Mouse (Mus musculus) midbrain, embryonic 14.5 days (tissue): Measurements from ENCODE around the gene Man1c1. TPM values are rescaled to one million over a fixed set of nuclear protein-coding genes. Genes with fewer than 3 reads are reported as not detected.

Experiments
- ATAC-seq: fragments of 200-750 bp; cut with Nextera tagmentation; 2 replicates; pipeline ENCODE4 v1.8.0; 2017; ENCODE audit warnings: moderate number of reproducible peaks, moderate library complexity; ENCODE audit not compliant: low FRiP score, low TSS enrichment
- DNase-seq: peaks from one replicate; pipeline ENCODE4 v3.0.0-alpha.2; 2015
- H3K27ac ChIP-seq: fragments of 300-500 bp; sonication (generic); replicated peaks from 2 replicates; pipeline ENCODE4 v1.5.1; 2014; ENCODE audit warnings: mild to moderate bottlenecking, low read depth, low read length, moderate library complexity
- H3K27me3 ChIP-seq: fragments of 300-500 bp; sonication (generic); 2 replicates; pipeline ENCODE4 v1.6.1; 2014; ENCODE audit warnings: low read length, control low read depth, mixed read lengths; ENCODE audit not compliant: control insufficient read depth, insufficient read depth
- H3K36me3 ChIP-seq: fragments of 300-500 bp; sonication (generic); 2 replicates; pipeline ENCODE4 v1.6.1; 2014; ENCODE audit warnings: low read length, control low read depth; ENCODE audit not compliant: control insufficient read depth, insufficient read depth
- H3K4me1 ChIP-seq: fragments of 300-500 bp; sonication (generic); 2 replicates; pipeline ENCODE4 v1.6.1; 2014; ENCODE audit warnings: mild to moderate bottlenecking, antibody characterized with exemption, low read length, control low read depth; ENCODE audit not compliant: control insufficient read depth, insufficient read depth
- H3K4me2 ChIP-seq: fragments of 300-500 bp; sonication (generic); 2 replicates; pipeline ENCODE4 v1.6.1; 2014; ENCODE audit warnings: mild to moderate bottlenecking, low read length, moderate library complexity
- H3K4me3 ChIP-seq: fragments of 300-500 bp; sonication (generic); replicated peaks from 2 replicates; pipeline ENCODE4 v1.5.1; 2014; ENCODE audit warnings: low read depth, low read length
- H3K9ac ChIP-seq: fragments of 300-500 bp; sonication (generic); replicated peaks from 2 replicates; pipeline ENCODE4 v1.6.1; 2014; ENCODE audit warnings: mild to moderate bottlenecking, low read length, moderate library complexity
- H3K9me3 ChIP-seq: fragments of 300-500 bp; sonication (generic); 2 replicates; pipeline ENCODE4 v1.6.1; 2016; ENCODE audit warnings: low read length, control low read depth, mixed read lengths; ENCODE audit not compliant: control insufficient read depth
- WGBS: fragments of 180-500 bp; shearing (Covaris S2); extraction: QIAGEN DNeasy Blood & Tissue Kit; methylation state at CpG from one replicate; pipeline ENCODE4 v1.1.7; 2014; 5-methylcytosine and 5-hydroxymethylcytosine counted together
- polyA plus RNA-seq: library from polyadenylated mRNA; unstranded; fragments of >200 nt; fragmentation: Nextera tagmentation; extraction: Ambion mirVana; gene quantifications from 2 replicates; pipeline ENCODE4 v1.2.1, GENCODE M21; 2014

The Man1c1 gene
- polyA plus RNA-seq, 1 experiment from 2014 or later = 4.9 TPM

DNA sequence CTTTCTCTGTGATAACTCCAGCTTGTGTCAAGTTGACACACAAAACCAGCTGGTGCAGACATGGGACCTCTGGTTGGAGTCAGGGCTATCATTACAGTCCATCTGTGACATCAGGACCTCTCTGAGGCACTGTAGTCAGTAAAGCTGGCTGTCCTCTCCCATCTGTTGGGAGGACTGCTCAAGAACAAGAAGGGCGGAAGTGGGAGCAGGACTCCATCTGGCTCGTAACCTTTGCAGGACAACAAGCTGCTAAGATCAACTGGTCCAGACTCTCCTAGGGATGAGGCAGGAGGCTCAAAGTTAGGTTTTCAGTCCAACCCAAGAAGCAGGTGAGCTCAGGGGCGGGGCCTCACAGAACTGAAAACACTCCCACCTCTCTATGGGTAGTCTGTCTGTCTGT is 29.1 kb downstream of the Man1c1 start:
- no peak for DNase-seq
- H3K27ac ChIP-seq = no peak overlapping the region
- no peaks in the 10 kb centered on the region for H3K9me3 ChIP-seq
- H3K4me3 ChIP-seq = no peak overlapping the region
- H3K4me2 ChIP-seq = no peak overlapping the region
- peaks cover 27% of the 10 kb centered on the region for H3K4me1 ChIP-seq
- 93% methylated on average over 3 of the region's 3 CpGs for WGBS
- ATAC-seq = no peak
- no peaks in the 10 kb centered on the region for H3K36me3 ChIP-seq
- H3K9ac ChIP-seq = no peak overlapping the region
- H3K27me3 ChIP-seq = no peaks in the 10 kb centered on the region

DNA sequence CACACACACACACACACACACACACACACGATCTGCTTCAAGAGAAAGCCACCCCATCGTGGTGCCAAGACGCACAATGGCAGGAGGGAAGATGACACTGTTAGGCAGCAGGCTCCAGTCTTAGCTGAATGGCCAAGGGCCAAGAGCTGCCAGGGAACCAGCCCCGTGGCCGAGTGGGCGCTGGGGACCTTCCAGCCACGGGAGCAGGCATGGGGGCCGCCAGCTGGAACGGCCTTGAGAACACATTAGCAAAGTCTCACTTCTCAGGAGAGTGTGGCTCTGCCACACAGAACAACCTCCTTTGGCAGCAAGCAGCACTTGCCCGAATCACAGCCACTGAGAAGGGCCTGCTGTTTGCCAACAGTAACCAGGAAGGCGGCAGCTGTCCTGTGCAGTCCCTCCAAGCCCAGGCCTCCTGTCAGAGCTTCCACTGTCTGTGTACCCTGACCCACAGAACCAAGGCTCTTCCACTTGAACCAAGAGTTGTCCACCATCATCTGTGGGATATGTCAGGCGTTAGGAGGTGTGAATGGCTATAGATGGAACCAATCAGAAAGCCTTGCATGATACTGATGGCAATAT is 30.1 kb downstream of the Man1c1 start:
- no peak overlapping the region for H3K27ac ChIP-seq
- H3K9ac ChIP-seq = no peak overlapping the region
- H3K4me3 ChIP-seq = no peak overlapping the region
- WGBS = 81% methylated on average over 12 of the region's 12 CpGs
- peaks cover 33% of the 10 kb centered on the region for H3K4me1 ChIP-seq
- peak; percentile 38 for DNase-seq
- H3K9me3 ChIP-seq = no peaks in the 10 kb centered on the region
- no peaks in the 10 kb centered on the region for H3K27me3 ChIP-seq
- H3K4me2 ChIP-seq = no peak overlapping the region
- no peak for ATAC-seq
- no peaks in the 10 kb centered on the region for H3K36me3 ChIP-seq

DNA sequence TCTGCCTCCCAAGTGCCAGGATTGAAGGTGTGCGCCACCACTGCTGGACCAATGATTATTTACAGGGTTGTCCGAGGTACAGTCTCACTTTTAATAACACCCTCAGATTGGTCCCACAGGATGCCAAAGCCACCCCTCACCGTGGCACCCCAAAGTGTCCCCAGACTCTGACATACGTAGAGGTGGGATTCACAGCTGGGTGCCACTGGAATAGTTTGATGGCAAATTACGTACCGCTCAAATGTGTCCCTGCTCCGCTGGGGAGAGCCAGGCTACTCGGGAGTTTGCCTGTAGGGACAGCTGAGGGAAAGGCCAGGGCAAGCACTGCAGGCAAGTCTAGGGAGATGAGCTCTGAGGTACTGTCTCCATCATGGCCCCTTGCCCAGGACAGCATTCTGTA is 30.9 kb downstream of the Man1c1 start:
- H3K9me3 ChIP-seq = no peaks in the 10 kb centered on the region

DNA sequence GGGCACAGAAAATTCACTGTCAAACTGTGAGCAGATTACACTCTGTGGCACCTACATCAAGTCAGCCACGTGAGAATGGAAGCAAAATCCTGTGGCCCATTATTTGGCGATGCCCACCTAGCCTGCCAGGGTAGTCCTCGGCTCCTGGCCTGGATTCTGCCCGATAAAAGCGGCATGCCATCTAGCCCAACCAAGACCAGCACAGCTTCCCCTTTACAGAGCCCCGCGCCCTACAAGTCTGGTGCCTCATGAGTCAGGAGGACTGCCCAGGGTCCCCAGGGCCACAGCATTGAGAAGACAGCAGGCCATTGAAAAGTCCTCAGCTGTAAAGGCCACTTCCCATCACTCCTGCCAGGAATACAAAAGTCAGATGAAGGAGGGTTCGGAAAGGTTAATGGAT is 31.8 kb downstream of the Man1c1 start:
- Histone ChIP-seq H3K27me3 (no peaks in the 10 kb centered on the region), H3K9ac (no peak overlapping the region), H3K4me3 (no peak overlapping the region), H3K4me2 (no peak overlapping the region), H3K9me3 (no peaks in the 10 kb centered on the region), H3K36me3 (no peaks in the 10 kb centered on the region), H3K4me1 (peaks cover 19% of the 10 kb centered on the region), H3K27ac (no peak overlapping the region)
- 79% methylated on average over 8 of the region's 8 CpGs for WGBS
- no peak for DNase-seq
- no peak for ATAC-seq

More for the DNA sequence above, 30.9 kb downstream of the Man1c1 start:
- DNase-seq (no peak), ATAC-seq (no peak)
- 90% methylated on average over 8 of the region's 8 CpGs for WGBS
- Histone ChIP-seq H3K4me1 (peaks cover 27% of the 10 kb centered on the region), H3K4me3 (no peak overlapping the region), H3K36me3 (no peaks in the 10 kb centered on the region), H3K27me3 (no peaks in the 10 kb centered on the region), H3K27ac (no peak overlapping the region), H3K9ac (no peak overlapping the region), H3K4me2 (no peak overlapping the region)

DNA sequence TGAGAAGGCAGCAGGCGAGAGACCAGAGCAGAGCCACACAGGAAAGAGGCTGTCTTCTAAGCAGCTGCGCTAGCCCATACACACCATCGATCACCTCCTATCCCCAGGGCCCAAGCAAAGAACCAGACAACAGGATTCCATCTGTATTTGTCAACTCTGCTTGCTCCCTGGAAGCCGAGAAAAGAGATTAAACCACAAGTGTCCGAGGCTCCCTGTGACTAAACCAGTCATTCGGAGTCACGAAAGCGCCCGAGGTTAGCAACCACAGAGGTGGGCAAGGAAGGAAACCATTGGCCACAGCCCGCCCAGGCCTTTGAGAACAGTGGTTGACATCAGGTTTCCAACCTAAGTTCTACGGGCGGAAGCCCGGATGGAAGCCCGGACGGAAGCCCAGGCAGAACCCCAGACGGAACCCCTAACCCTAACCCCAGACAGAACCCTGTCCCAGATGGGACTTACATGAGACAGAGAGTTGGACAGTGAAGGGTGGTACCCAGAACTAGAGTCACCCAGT is 32.4 kb downstream of the Man1c1 start:
- ATAC-seq (no peak), DNase-seq (no peak)
- H3K4me1 ChIP-seq = peaks cover 14% of the 10 kb centered on the region; the same call in 1 of the 2 replicates
- no peaks in the 10 kb centered on the region for H3K36me3 ChIP-seq
- WGBS = 85% methylated on average over 16 of the region's 16 CpGs
- H3K9me3 ChIP-seq = no peaks in the 10 kb centered on the region
- H3K27me3 ChIP-seq = no peaks in the 10 kb centered on the region
- H3K4me3 ChIP-seq = no peak overlapping the region
- H3K27ac ChIP-seq = no peak overlapping the region
- no peak overlapping the region for H3K4me2 ChIP-seq
- H3K9ac ChIP-seq = no peak overlapping the region

DNA sequence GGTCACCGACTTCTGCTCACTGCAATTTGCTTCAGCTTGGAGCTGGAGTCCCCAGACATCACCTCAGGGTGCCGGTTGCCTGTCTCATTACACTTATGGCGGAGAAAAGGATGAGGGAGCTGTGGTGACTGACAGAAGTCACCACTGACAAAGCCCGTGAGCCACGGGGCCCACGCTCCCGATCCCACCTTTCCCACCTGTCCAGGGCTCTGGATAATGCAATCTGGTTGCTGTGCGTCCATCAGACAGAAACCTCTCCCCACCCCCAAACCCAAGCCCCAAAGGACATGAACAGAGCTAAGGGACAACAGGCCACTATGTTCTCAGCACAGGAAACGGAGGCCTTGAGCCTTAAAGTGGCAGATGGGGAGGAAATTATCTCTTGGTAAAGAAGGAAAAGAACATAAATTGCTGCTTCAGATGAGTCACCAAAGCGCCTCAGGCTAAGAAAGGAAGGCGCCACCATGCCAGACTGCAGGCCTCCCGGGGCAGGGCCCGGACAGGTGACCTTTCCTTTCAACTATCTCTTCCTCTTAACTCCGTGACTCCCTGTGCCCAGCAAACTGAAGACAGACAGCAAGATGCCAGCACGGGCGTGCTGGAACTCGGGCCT is 34.2 kb downstream of the Man1c1 start:
- Histone ChIP-seq H3K27me3 (no peaks in the 10 kb centered on the region), H3K9me3 (no peaks in the 10 kb centered on the region), H3K4me1 (peaks cover 14% of the 10 kb centered on the region; the same call in 1 of the 2 replicates), H3K36me3 (no peaks in the 10 kb centered on the region), H3K4me3 (no peak overlapping the region), H3K4me2 (no peak overlapping the region), H3K27ac (no peak overlapping the region), H3K9ac (no peak overlapping the region)
- DNase-seq (no peak), ATAC-seq (no peak)
- WGBS = 72% methylated on average over 17 of the region's 17 CpGs

DNA sequence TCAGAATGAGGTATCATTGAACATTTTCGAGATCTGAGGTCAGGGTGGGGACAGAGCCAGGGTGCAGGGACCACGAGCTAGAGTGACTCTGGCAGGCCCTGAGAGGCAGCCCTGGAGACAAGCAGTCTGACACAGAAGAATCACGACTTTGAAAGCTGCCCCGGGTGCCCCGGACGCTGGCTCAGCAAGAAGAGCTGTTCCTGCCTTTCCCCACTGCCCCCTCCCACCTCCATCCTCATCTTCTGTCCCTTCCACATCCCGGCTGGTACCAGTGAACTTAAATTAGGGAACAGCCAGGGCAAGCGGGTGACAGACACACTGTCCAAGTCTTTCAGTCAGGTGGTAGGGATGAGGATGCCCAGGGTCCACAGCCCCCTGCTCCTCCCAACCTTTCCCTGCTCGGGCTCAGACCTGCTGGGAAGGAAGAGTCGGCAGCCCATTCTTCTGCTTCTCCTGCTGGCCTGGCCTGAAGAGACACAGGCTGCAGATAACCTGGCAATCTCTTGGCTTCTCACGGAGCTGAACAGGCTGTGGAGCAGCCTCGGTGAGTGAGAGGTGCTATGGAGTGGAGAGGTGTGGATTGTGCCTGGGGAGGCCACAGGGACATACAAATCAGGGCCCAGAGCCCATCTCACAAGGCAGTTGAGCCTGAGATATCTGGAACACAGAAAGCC is 35.6 kb downstream of the Man1c1 start:
- peaks cover 14% of the 10 kb centered on the region; the same call in 1 of the 2 replicates for H3K4me1 ChIP-seq
- ATAC-seq = no peak
- H3K27me3 ChIP-seq = no peaks in the 10 kb centered on the region
- no peaks in the 10 kb centered on the region for H3K36me3 ChIP-seq
- no peak for DNase-seq
- H3K9me3 ChIP-seq = no peaks in the 10 kb centered on the region
- H3K4me2 ChIP-seq = no peak overlapping the region
- no peak overlapping the region for H3K4me3 ChIP-seq
- WGBS = 68% methylated on average over 12 of the region's 12 CpGs
- H3K9ac ChIP-seq = no peak overlapping the region
- no peak overlapping the region for H3K27ac ChIP-seq

DNA sequence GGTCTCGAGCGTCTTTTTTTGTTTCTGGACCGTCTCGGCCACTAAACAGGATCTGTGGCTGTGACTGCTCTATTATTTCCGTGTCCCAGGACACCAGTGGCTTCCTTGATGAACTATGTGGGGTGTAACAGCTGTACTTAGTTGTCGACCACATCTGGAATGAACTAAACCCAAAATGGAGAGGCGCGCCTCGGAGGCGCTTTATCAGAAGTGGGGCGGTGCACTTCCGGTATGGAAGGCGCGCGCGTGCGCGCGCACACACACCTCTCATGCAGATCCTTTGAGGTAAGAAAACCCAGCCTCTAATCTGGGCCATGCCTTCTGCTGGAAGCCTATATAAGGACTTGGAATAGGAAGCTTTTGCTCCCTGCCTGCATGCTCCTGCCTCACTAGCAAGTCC is 37.7 kb downstream of the Man1c1 start:
- DNase-seq (no peak), ATAC-seq (no peak)
- Histone ChIP-seq H3K9me3 (no peaks in the 10 kb centered on the region), H3K27me3 (0 out of 2 replicates have a peak, but pooled peaks cover 4% of the 10 kb centered on the region), H3K4me3 (no peak overlapping the region), H3K27ac (no peak overlapping the region), H3K4me2 (no peak overlapping the region), H3K4me1 (peaks cover 31% of the 10 kb centered on the region), H3K36me3 (no peaks in the 10 kb centered on the region), H3K9ac (no peak overlapping the region)
- 94% methylated on average over 19 of the region's 19 CpGs for WGBS
